In the genomic region with DNA sequence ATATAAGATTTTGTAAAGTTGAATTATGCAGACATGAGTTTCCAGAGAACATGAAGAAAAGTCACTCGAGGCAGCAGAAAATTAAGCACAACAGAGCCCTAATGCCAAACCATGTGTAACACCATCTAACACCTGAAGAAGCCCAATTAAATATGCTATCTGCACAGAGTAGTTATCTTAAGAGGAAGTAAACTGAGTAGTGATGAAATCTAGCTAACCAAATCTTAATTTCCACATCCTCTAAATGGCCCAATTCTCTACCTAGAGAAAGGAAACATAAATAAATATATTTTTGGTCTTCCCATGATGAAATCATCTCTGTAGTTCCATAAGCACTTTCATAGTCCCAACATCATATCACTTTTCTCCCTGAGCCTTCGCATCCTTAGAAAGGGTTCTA, we compare ENCODE assay signal across 20 mouse cellular contexts.
DNase-seq lines count a peak whose midpoint lies in the region; ATAC-seq lines count a peak whose summit lies in the region.
"Had no signal": no experiment of that assay in that cellular context is flagged by ENCODE, and none has a peak within 500 bp of the region (broad histone marks: within the 10 kb centered on the region; RNA-seq: fewer than 3 reads in every experiment).

No protein-coding gene starts in this region.

- no peaks in the 10 kb centered on the region for H3K27me3 ChIP-seq in hindbrain, embryonic 11.5 days (ENCODE audit: control insufficient read depth, insufficient read depth, low read length)
- H3K27me3 ChIP-seq: embryonic facial prominence, embryonic 12.5 days; forebrain, embryonic 13.5 days; forebrain, embryonic 15.5 days had no signal

- no peak overlapping the region for H3K27ac ChIP-seq in hindbrain, embryonic 11.5 days (ENCODE audit: low read depth, low read length)
- H3K27ac ChIP-seq: embryonic facial prominence, embryonic 10.5 days; embryonic facial prominence, embryonic 12.5 days; forebrain, embryonic 13.5 days; forebrain, embryonic 15.5 days had no signal

- 87% methylated on average over 2 of the region's 2 CpGs for WGBS in hindbrain, embryonic 11.5 days

- H3K9me3 ChIP-seq in hindbrain, embryonic 11.5 days (ENCODE audit: control insufficient read depth, low read length): no peaks in the 10 kb centered on the region
- H3K9me3 ChIP-seq: embryonic facial prominence, embryonic 10.5 days; embryonic facial prominence, embryonic 12.5 days; forebrain, embryonic 13.5 days; forebrain, embryonic 15.5 days had no signal

- H3K4me1 ChIP-seq in hindbrain, embryonic 11.5 days (replicated peaks; ENCODE audit: control insufficient read depth, insufficient read depth, low read length): no peaks in the 10 kb centered on the region
- H3K4me1 ChIP-seq: embryonic facial prominence, embryonic 10.5 days; embryonic facial prominence, embryonic 12.5 days; forebrain, embryonic 13.5 days; forebrain, embryonic 15.5 days had no signal

- no peak overlapping the region for H3K9ac ChIP-seq in hindbrain, embryonic 11.5 days (ENCODE audit: low read depth, low read length)
- H3K9ac ChIP-seq: embryonic facial prominence, embryonic 12.5 days; forebrain, embryonic 13.5 days; forebrain, embryonic 15.5 days; forebrain, postnatal 0 days had no signal

- peak; percentile 43 for DNase-seq in 416B (ENCODE audit: low read depth)
- no peak for DNase-seq in hindbrain, embryonic 11.5 days (ENCODE audit: low spot score)
- DNase-seq in frontal cortex, postnatal 25 days (ENCODE audit: low spot score in 2 of 2): no peak
- no peak for DNase-seq in yolk sac, embryonic 10.5 days (ENCODE audit: low spot score)
- DNase-seq: adrenal gland, adult 2 months; adrenal gland, postnatal 10 days; adrenal gland, postnatal 25 days; cerebellum, adult 11 months; cerebellum, adult 18-20 months; cerebellum, adult 8-10 months; cerebellum, adult 9-11 months; cerebellum, postnatal 14 days; cerebellum, postnatal 36 days; forebrain, postnatal 0 days had no signal

- ATAC-seq in granulocyte monocyte progenitor cell, adult 5-6 weeks (replicated peaks; ENCODE audit: poor library complexity, severe bottlenecking): peak; percentile 99
- peak; percentile 99 for ATAC-seq in megakaryocyte progenitor cell, adult 5-6 weeks (replicated peaks; ENCODE audit: poor library complexity)
- no peak for ATAC-seq in hindbrain, embryonic 11.5 days (ENCODE audit: low FRiP score)
- ATAC-seq: forebrain, embryonic 13.5 days; forebrain, embryonic 15.5 days; forebrain, postnatal 0 days had no signal

- no peaks in the 10 kb centered on the region for H3K36me3 ChIP-seq in hindbrain, embryonic 11.5 days (ENCODE audit: control insufficient read depth, insufficient read depth, low read length)
- H3K36me3 ChIP-seq: embryonic facial prominence, embryonic 12.5 days; forebrain, embryonic 15.5 days had no signal

- no peak overlapping the region for H3K4me2 ChIP-seq in hindbrain, embryonic 11.5 days (replicated peaks; ENCODE audit: low read depth, low read length)
- H3K4me2 ChIP-seq: embryonic facial prominence, embryonic 12.5 days; forebrain, embryonic 13.5 days; forebrain, embryonic 15.5 days had no signal

- no peak overlapping the region for H3K4me3 ChIP-seq in hindbrain, embryonic 11.5 days (ENCODE audit: low read depth, low read length)
- H3K4me3 ChIP-seq: embryonic facial prominence, embryonic 10.5 days; embryonic facial prominence, embryonic 12.5 days; forebrain, embryonic 13.5 days; forebrain, embryonic 15.5 days had no signal
